Mouse (Mus musculus) ovary, adult 18-20 months (tissue): ENCODE results near the gene Prrt1.

Source experiments
- DNase-seq: peaks from one replicate; pipeline ENCODE4 v3.0.0; 2022; ENCODE audit warnings: low spot score, mixed read lengths

The Prrt1 gene

GRCm38 (mm10) chr17:34599891-34600290 lies 29.4 kb upstream of the Prrt1 start:
- no peak for DNase-seq

- DNase-seq = no peak
Observed at GRCm38 (mm10) chr17:34601796-34602195, 27.5 kb upstream of the Prrt1 start.

GRCm38 (mm10) chr17:34603375-34604060 lies 25.8 kb upstream of the Prrt1 start, which contains the start of gene Rnf5:
Gene Rnf5 (minus strand): TSS chr17:34603690.
- peak; percentile 99 for DNase-seq

GRCm38 (mm10) chr17:34604061-34604508 lies 25.2 kb upstream of the Prrt1 start, which contains the start of gene Agpat1:
Gene Agpat1 (plus strand): TSS chr17:34604262.
- peak; percentile 99 for DNase-seq

- no peak for DNase-seq
Observed at GRCm38 (mm10) chr17:34604511-34605237, 24.7 kb upstream of the Prrt1 start.

GRCm38 (mm10) chr17:34605609-34606008 lies 23.7 kb upstream of the Prrt1 start:
- DNase-seq = peak; percentile 95

GRCm38 (mm10) chr17:34606186-34607039 lies 22.9 kb upstream of the Prrt1 start:
- DNase-seq = no peak

- DNase-seq = no peak
Observed at GRCm38 (mm10) chr17:34607997-34608396, 21.3 kb upstream of the Prrt1 start.

- DNase-seq = no peak
Observed at GRCm38 (mm10) chr17:34611050-34611449, 18.3 kb upstream of the Prrt1 start.

GRCm38 (mm10) chr17:34613054-34613645 lies 16.2 kb upstream of the Prrt1 start:
- DNase-seq = no peak

GRCm38 (mm10) chr17:34613830-34614229 lies 15.5 kb upstream of the Prrt1 start:
- DNase-seq = no peak

- DNase-seq = no peak
Observed at GRCm38 (mm10) chr17:34615871-34616270, 13.5 kb upstream of the Prrt1 start, which contains the start of gene Egfl8. Gene Egfl8 (minus strand): TSS chr17:34615971.

- DNase-seq = no peak
Observed at GRCm38 (mm10) chr17:34618999-34619398, 10.3 kb upstream of the Prrt1 start.

GRCm38 (mm10) chr17:34621006-34621405 lies 8.3 kb upstream of the Prrt1 start:
- no peak for DNase-seq

GRCm38 (mm10) chr17:34623161-34623560 lies 6.2 kb upstream of the Prrt1 start:
- no peak for DNase-seq

GRCm38 (mm10) chr17:34624981-34625380 lies 4.4 kb upstream of the Prrt1 start:
- no peak for DNase-seq

- DNase-seq = no peak
Observed at GRCm38 (mm10) chr17:34626062-34626772, 3.1 kb upstream of the Prrt1 start.

GRCm38 (mm10) chr17:34626773-34627092 lies 2.6 kb upstream of the Prrt1 start:
- DNase-seq = no peak

- DNase-seq = peak; percentile 84
Observed at GRCm38 (mm10) chr17:34627093-34627942, 2.0 kb upstream of the Prrt1 start.

- no peak for DNase-seq
Observed at GRCm38 (mm10) chr17:34627943-34628643, 1.2 kb upstream of the Prrt1 start, which contains the start of gene Ppt2. Gene Ppt2 (minus strand): TSS chr17:34628510.
